Mouse (Mus musculus) embryo, embryonic 10 days (tissue): ENCODE measurements around the gene Tnnt1.
"Not testable (repeated sequence)": the region's sequence is repeated elsewhere in the genome, so short reads cannot be mapped to it uniquely, and the experiment has no call there.

Experiments
- DNase-seq: peaks from one replicate; pipeline ENCODE4 v3.0.0-alpha.2; 2015; ENCODE audit warnings: low spot score

Gene Tnnt1

DNA sequence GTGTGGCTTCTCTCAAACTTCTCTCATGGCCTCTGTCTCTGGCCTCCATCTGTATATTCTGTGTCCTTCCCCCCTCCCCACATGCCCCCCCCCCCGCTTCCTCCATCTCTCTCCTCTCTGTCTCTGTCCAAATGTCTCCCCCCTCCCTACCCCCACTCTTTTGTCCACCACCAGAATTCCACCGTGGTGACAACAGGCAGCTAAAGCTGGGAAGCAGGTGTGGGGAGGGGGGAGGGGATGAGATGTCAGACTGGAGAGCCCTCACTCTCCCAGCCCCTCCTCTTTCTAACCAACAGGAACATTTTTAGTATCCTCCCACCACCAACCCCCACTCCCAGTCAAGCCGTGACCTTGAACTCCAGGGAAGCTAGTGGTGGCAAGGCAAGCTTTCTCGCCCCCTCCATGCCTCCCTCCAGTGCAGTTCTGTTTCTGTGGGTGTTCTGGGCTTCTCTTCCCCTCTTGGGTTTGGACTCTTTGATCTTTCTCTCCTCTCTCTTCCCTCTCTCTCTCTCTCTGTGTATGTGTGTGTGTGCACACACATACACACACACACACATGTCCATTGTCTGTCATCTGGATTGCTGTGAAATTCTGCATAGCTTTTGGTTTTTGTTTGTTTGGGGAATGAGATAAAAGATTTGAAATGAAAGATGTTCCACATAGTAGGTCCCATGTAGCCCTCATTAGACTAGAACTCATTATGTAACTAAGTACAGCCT lies at the start of gene Tnnt1:
Tnnt1 (minus strand) TSS at position 51 of the 719 bp plus-strand sequence.
- DNase-seq = peak; percentile 56

DNA sequence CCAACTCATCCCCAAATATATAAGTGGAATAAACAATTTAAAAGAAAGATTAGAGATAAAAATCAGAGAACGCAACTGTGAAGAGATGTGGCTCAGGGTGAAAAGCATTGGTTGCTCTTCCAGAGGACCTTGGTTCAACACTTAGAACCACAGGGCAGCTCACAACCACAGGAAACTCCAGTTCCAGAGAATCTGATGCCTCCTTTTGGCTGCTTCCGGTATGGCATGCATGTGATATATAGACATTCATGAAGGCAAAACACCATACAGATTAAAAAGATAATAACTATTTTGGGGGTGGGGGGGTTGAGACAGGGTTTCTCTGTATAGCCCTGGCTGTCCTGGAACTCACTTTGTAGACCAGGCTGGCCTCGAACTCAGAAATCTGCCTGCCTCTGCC lies 46.5 kb upstream of the Tnnt1 start:
- no peak for DNase-seq

DNA sequence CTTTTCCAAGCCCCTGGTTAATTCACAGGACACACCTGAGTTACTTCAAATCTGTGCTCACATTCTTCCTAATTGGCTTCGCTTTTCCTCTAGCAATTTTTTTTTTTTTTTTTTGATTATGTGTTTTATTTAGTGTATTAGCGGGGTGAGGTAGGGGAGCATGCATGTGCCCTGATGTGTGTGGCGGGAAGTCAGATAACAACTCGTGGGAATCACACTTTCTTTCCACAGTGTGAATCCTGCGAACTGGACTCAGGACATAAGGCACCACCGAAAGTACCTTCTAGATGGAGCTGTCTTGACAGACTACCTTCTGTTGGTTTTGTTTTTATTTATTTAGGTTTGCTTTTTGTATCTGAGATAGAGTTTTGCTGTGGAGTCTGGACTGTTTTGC lies 41.0 kb upstream of the Tnnt1 start:
- DNase-seq = no peak

DNA sequence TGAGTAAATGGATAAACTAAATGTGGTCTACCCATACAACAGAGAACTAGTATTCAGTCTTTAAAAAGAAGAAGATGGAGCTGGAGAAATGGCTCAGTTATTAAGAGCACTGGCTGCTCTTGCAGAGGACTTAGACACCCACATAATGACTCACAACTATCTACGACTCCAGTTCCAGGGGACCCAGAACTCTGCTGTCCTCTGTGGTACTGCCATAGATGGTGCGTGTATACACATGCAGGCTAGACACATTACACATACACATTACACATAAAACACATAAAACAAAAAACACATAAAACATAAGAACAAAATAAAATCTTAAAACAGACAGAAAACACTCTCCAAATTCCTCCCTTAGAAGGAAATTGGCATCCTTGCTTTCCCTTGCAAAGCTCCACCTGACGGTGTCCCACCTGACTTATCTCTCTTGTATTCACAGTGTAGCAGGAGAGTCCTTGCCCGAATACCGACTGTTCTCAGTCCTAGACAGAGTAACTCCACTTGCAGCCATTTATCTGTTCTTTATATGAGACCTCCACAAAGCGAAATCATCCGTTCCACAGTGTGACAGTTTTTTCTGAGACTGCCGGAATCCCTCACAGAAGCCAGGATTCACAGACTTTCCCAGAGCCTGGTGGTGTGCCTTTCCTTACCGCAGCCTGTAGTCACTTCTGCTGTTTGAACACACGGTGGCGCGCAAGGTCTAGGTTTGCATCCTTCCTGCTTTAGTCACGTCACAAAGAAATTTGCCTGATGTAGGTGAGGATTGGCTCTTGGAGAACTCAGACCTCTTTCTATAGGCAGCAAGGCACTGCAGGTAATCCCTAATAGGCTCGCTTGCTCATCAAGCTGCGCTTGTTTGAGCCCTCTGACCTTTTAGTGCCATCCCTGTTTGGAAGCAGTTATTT lies 40.3 kb upstream of the Tnnt1 start:
- peak; percentile 95 for DNase-seq

DNA sequence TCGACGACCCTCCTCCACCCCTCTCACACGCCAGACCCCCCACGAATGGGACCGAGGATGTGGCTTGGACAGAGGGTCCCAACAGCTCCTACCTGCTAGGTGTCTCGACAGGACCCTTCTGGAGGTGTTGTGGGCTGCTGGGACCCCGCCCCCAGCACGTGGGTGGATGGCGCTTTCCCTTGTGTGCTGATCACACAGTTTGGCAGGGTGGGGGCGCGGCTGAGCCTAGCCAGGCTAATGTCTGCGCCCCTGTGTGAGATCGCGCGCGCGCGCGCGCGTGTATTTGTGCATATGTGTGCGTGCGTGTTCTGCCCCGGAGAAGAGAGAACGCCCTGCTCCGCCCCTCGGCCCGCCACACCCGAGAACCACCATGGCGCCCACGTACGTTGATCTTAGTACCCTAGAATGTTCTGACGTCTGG lies 31.0 kb upstream of the Tnnt1 start, which contains the start of gene Syt5:
Syt5 (minus strand) TSS at position 321 of the 421 bp plus-strand sequence.
- no peak for DNase-seq

DNA sequence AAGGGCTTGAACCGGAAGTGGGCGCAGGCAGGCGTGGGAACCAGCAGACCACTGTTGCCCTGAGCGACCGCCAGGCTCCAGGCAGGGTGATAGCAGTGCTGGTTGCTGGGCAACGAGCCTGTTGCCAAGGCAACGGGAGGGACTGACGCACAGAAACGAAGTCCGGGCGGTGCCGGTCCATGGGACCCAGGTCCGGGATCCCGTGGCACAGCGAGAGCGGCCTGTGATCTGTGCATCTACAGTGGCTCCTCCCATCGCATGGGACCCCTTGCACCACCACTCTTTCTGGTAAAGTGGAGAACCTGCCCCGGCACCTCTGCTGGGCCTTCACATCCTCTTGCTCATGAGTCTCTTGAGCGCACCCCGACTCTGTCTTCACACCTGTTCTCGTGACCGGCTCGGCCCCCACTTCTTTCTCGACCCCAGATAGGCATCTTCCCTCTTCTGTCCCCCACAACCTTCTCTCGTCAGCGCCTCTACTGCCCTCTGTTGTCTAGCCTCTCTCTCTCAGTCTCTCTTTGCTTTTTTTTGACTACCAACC lies 30.5 kb upstream of the Tnnt1 start:
- DNase-seq = peak; percentile 93

DNA sequence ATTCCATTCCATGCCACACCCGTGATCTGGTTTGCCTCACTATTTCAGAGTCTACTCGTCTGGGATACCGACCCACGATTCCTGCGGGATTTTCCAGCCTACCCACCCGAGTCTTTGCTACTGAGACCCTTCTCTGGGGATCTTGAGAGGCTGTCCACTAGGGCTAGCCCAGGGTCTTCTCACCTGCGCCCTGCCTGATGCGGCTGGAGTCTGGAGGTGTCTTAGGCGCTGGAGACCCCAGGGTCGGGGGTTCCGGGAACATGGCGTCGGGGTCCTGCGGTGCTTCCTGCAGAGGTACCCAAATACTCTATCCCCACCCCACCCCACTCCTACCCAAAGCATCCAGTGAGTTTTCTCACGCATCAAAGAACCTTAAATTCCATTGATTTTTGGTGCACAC lies 29.9 kb upstream of the Tnnt1 start:
- no peak for DNase-seq

DNA sequence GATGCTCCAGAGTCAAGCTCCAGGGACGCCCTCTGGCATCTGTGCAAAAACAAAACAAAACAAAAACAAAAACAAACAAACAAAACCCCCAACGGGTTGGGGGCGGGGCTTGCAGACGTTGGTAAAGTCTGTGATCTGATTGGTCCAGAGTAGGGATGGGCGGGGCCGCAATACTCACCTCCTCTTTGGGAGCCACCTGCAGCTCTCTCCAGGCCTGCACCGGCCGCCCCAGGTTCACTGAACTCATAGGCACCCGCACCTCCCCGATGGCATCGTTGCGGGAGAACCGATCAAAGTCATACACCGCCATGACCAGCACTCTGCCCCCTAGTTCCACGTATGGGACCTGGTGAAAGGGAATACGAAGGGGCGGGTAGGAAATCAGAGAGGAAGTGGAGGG lies 25.8 kb upstream of the Tnnt1 start:
- DNase-seq = no peak

DNA sequence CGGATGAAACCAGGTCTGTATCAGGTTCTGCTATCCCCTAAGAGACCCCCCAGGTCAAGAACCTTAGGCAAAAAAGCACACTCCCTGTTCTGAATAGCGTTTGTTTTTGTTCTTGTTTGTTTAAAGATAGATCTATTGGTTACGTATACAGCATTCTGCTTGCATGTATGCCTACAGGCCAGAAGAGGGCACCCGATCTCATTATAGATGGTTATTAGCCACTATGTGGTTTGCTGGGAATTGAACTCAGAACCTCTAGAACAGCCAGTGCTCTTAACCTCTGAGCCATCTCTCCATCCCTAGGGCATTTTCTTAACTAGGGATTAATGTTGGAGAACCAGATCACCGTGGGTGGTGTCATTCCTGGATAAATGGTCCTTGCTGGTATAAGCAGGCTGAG lies 25.2 kb upstream of the Tnnt1 start:
- DNase-seq = no peak

DNA sequence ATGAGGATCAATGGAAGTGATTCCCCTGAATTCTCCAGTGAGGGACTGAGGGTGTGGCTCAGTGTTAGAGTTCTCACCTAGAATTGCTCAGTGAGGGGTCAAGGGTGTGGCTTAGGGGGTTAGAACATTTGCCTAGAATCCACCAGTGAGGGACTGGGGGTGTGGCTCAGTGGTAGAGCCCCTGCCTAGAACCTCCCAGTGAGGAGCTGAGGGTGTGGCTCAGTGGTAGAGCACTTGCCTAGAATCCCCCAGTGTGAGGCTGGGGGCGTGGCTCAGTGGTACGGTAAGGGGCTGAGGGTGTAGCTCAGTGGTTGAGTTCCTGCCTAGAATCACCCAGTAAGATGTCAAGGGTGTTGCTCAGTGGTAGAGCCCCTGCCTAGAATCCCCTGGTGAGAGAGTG lies 22.8 kb upstream of the Tnnt1 start:
- no peak for DNase-seq

DNA sequence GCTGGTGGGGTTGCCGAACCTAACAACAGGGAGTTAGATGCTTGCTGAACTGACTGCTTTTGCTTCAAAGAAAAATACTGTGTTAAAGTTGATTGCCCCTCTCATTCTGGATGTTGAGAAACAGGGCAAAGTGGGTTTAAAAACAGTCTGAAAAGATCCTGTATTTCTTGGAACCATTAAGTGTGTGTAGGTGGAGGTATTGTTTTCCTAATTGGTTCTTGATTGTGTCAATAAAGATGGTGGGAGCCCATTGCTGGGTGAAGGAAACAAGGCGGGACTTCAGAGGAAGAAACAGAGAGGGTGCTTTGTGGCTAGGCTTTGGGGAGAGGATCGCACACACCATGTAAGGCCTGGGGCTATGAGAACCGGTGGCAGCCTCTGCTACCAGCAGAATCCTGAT lies 21.0 kb upstream of the Tnnt1 start:
- no peak for DNase-seq

DNA sequence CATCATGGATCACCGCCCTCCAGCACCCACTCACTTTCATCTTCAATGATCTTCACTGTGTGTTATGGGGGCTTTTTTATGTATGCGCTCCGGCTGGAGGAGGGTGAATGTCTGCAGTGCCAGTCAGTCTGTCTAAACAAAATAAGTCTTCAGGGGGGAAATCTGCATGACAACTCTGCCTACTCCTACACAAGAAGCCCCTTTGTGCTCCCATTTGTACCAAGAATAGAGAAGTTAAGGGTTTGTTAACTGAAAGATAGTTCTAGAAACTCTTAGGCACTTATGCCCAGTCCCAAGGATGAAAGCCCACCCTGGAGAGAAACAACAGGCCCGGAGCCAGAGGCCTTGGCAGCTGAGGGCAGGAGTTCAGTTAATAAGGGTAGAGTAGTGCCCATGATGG lies 20.2 kb upstream of the Tnnt1 start:
- DNase-seq = no peak

DNA sequence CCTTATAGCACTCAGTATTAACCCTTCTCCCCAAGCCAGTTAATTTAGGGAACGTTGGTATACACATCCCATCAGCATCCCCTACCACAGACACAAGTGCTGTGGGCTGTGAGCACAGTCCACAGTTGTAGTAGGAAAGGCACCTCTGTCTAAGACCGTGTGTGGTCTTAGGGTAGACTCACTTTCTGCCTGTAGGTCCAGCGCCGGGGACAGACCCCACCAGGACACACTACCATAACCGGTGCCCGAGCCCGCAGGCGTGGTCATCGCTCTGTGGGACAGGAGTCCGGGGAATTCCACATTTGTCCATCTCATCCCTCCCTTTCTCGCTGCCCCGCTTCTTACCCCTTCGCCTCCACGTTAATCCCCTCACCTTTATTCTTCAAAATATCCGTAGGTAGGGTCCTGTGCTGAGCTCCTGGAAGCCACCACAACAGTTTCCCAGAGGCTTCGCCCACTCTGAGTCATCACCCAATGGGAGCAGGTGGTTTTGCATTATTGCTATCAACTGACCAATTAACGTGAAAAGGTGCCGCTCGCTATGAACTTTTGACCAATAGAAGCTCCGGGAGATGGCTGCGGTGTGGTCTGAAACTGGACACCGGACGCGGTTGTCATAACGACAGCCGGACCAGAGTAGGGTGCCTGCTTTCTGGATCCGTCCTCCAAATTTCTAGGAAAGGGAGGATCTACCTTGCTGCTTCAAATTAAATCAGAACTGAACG lies 16.0 kb upstream of the Tnnt1 start, which contains the start of gene Dnaaf3:
Dnaaf3 (minus strand) TSS at position 449 of the 725 bp plus-strand sequence.
- DNase-seq = peak; percentile 96

DNA sequence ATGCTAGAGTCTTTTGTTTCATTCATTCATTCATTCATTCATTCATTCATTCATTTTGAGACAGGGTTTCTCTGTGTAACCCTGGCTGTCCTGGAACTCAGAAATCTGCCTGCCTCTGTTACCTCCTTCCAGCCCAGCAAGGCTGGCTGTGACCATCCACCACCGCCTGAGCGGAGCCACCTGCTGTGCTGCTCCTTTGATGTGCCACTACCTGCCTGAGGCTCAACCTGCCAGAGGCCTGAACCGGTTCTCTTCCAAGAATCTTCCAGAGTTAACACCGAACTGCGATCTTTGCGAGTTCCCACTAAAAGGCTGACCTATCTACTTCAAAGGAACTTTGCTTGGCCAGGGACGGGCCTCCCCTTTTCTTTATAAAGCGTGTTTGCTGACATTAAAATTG lies 14.0 kb upstream of the Tnnt1 start:
- DNase-seq = not testable (repeated sequence)

DNA sequence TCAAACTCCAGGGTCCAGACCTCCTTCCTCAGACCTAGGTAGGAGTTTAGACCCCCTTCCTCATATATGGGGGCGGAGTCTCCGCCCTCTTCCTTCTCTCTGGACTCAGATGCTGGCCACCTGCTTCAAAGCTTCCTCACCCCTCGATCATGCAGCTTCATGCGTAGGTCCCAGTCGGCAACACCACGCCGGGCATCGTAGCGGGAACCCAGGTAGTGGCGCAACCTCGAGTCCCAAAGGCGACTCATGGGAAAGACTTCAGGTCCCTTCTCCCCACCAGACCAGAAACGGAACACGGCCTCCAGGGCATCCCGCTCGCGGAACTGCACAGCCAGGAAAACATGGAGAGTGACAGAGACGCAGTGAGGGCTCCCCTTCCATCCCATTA lies 11.1 kb upstream of the Tnnt1 start:
- DNase-seq = no peak

DNA sequence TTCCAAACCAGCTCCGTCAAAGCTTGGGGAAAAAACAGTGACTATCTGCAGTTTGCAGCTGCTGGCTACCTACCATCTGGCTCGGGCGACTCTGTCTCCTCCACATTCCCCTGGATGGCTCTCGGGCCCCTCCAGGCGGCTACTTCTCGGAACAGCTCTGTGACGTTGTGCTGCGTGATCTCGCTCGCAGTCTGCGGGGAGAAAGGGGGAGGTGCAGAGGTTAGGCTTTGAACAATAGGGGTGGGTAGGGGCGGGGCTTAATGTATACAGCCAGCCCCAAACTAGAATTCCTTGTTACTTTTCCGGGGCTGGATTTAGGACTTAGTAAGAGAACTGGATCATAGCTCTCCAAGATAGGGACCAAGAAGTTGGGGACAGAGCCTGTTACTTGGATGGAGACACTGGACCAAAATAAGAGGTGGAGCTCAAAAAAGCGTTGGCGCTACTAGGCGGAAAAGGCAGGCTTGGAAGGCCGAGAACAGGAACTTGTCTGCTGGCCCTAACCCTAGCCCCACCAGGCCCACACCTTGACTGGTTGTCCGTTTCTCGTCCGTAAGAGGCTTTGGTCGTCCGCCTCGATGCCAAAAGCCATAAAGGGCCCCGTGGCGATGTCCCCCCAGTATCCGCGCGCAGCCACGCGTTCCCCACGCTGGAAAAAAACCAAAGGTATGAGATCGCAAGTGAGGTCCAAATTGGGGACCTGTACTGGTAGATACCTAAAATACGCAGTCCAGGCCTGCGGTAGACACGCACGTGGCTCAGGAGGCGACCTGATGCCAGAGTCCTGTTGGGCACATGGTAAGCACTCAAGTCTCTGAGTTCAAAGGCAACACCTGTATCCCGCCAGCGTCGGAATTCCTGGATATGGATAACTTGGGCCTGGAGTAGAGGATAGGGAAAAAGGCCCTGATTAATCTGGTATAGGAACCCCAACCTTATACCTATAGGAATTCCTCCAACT lies 10.4 kb upstream of the Tnnt1 start:
- DNase-seq = peak; percentile 93

DNA sequence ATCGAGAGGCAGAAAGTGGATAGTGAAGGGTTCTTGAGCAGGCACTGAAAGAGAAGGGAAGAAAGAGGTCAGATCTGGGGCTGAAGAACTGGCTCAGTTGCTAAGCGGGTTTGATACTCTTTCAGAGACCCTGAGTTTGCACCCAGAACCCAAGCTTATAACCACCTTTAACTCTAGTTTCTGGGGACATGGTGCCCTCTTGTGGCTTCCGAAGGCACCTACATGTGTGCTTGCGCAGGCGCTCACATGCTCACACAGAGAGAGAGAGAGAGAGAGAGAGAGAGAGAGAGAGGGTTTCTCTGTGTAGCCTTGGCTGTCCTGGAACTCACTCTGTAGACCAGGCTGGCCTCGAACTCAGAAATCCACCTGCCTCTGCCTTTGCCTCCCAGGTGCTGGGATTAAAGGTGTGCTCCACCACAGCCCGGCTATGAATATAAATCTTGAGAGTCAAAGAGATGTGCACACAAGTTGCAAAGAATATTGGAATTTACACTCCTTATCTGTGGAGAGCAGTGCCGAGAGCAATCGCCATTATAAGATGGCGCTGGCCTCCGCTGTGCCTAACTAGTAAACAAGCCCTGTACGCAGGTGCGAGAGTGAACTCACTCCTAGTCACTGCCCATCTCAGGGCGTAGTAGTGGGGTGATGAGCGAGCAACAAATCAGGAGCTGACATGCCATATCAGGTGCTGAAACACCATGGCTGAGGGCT lies 8.2 kb upstream of the Tnnt1 start, which contains the start of gene Tnni3:
Tnni3 (minus strand) TSS at position 18 of the 711 bp plus-strand sequence.
- DNase-seq = peak; percentile 79

DNA sequence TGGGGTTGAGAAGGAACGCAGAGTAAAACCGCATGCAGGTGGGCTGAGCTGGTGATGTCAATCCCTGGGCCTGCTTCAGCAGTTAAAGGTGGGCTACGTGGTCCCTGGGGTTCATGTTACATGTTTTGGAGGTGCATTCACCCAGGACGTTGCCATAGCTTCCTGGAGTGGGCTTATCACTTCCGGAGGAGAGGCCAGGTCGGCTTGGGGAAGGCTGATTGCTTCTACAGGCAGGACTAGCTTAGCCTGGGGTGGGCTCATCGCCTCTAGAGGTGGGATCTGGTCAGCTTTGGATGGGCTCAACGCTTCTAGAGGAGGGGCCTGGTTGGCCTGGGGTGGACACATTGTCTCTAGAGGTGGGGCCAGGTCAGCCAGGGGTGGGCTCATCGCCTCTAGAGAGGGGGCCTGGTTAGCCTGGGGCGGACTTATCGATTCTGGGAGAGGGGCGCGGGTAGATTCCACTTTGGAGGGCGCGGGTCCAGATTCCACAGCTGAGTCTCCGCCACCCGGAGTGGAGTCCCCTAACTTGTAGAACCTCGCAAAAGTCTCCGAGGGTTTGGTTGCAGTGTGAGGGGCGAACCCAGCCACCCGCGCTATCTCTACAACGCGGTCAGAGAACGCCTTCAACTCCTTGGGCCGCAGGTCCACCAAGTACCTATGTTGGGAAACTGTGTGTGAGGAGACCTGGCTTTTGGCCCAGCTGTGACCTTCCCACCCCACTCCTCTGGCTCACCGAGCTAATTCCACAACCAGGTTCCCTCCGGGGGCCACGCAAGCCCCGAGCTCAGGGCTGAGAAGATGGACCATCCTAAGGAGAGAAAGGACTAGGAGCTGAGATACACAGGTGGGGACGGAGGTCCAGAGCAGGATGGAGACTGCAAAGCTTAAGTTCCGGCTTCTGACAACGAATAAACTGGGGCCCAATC lies 7.3 kb upstream of the Tnnt1 start:
- no peak for DNase-seq

DNA sequence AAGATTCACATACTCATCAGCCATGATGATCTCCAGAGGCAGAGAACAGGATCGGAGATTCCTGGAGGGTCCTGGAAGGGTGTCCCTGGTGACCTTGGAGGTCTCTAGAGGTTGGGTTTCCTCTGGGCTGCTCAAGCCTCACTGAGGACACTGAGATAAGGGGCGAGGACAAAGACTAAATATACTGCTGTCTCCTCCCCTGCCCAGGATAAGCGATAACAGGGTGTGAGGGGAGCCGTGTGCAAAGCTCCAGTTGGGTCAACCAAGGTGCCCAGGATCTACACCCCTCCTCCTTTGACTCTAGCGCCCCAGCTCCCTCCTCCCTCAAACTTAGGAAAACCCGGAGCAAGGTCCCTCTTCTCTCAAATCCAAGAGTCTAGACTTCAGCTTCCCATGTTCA lies 6.1 kb upstream of the Tnnt1 start:
- no peak for DNase-seq
